Mouse (Mus musculus): ENCODE measurements at regions not wholly inside any gene's neighbourhood (a gene's known extent, or its start where the extent isn't known, plus 50 kb on each side); places are given as distances from the start of the nearest gene placed in this dataset.

- no peak overlapping the region for H3K27ac ChIP-seq
- no peaks in the 10 kb centered on the region for H3K27me3 ChIP-seq (replicated peaks)
- no peaks in the 10 kb centered on the region for H3K36me3 ChIP-seq
- no peak for ATAC-seq (ENCODE audit: low FRiP score, low read depth)
- no peak overlapping the region for H3K4me3 ChIP-seq
- H3K4me2 ChIP-seq (replicated peaks) = no peak overlapping the region
- H3K4me1 ChIP-seq = no peaks in the 10 kb centered on the region
- no peaks in the 10 kb centered on the region for H3K9me3 ChIP-seq
- 47% methylated on average over 7 of the region's 7 CpGs for WGBS
- H3K9ac ChIP-seq = no peak overlapping the region
Measured at GRCm38 (mm10) chr4:82155642-82156320, 549.8 kb downstream of the Nfib start.

- H3K9ac ChIP-seq = no peak overlapping the region
- no peak overlapping the region for H3K27ac ChIP-seq
- no peak overlapping the region for H3K4me2 ChIP-seq (replicated peaks)
- ATAC-seq (ENCODE audit: low FRiP score, low read depth) = no peak
- no peaks in the 10 kb centered on the region for H3K27me3 ChIP-seq (replicated peaks)
- H3K4me1 ChIP-seq = no peaks in the 10 kb centered on the region
- H3K36me3 ChIP-seq = no peaks in the 10 kb centered on the region
- H3K4me3 ChIP-seq = no peak overlapping the region
- no peaks in the 10 kb centered on the region for H3K9me3 ChIP-seq
- 88% methylated on average over 9 of the region's 9 CpGs for WGBS
Measured at GRCm38 (mm10) chr4:82154021-82154555, 551.5 kb downstream of the Nfib start.

GRCm38 (mm10) chr4:82153604-82154003 is 551.9 kb downstream of the Nfib start:
- H3K9ac ChIP-seq = no peak overlapping the region
- no peak overlapping the region for H3K27ac ChIP-seq
- WGBS = 67% methylated on average over 5 of the region's 5 CpGs
- no peaks in the 10 kb centered on the region for H3K27me3 ChIP-seq (replicated peaks)
- no peaks in the 10 kb centered on the region for H3K4me1 ChIP-seq
- H3K9me3 ChIP-seq = no peaks in the 10 kb centered on the region
- H3K36me3 ChIP-seq = no peaks in the 10 kb centered on the region
- no peak overlapping the region for H3K4me2 ChIP-seq (replicated peaks)
- ATAC-seq (ENCODE audit: low FRiP score, low read depth) = no peak
- no peak overlapping the region for H3K4me3 ChIP-seq

- no peak overlapping the region for H3K4me2 ChIP-seq (replicated peaks)
- no peaks in the 10 kb centered on the region for H3K4me1 ChIP-seq
- H3K36me3 ChIP-seq = no peaks in the 10 kb centered on the region
- H3K9ac ChIP-seq = no peak overlapping the region
- no peak overlapping the region for H3K4me3 ChIP-seq
- H3K9me3 ChIP-seq = no peaks in the 10 kb centered on the region
- no peak overlapping the region for H3K27ac ChIP-seq
- no peaks in the 10 kb centered on the region for H3K27me3 ChIP-seq (replicated peaks)
- ATAC-seq (ENCODE audit: low FRiP score, low read depth) = no peak
- WGBS = 69% methylated on average over 1 of the region's 1 CpGs
Measured at GRCm38 (mm10) chr4:82149957-82150356, 555.6 kb downstream of the Nfib start.

GRCm38 (mm10) chr4:82148129-82149064 is 557.2 kb downstream of the Nfib start:
- Histone ChIP-seq H3K9ac (no peak overlapping the region), H3K27ac (no peak overlapping the region), H3K4me1 (no peaks in the 10 kb centered on the region), H3K36me3 (no peaks in the 10 kb centered on the region), H3K4me3 (no peak overlapping the region), H3K4me2 (replicated peaks) (no peak overlapping the region), H3K27me3 (replicated peaks) (no peaks in the 10 kb centered on the region), H3K9me3 (no peaks in the 10 kb centered on the region)
- 63% methylated on average over 6 of the region's 6 CpGs for WGBS
- ATAC-seq (ENCODE audit: low FRiP score, low read depth) = no peak

GRCm38 (mm10) chr4:82142391-82142790 is 563.2 kb downstream of the Nfib start:
- Histone ChIP-seq H3K27me3 (replicated peaks) (no peaks in the 10 kb centered on the region), H3K27ac (no peak overlapping the region), H3K4me2 (replicated peaks) (no peak overlapping the region), H3K9me3 (no peaks in the 10 kb centered on the region), H3K4me1 (no peaks in the 10 kb centered on the region), H3K36me3 (no peaks in the 10 kb centered on the region), H3K4me3 (no peak overlapping the region), H3K9ac (no peak overlapping the region)
- ATAC-seq (ENCODE audit: low FRiP score, low read depth) = no peak
- 91% methylated on average over 3 of the region's 3 CpGs for WGBS

- Histone ChIP-seq H3K4me2 (replicated peaks) (no peak overlapping the region), H3K4me3 (no peak overlapping the region), H3K36me3 (no peaks in the 10 kb centered on the region), H3K9ac (no peak overlapping the region), H3K9me3 (no peaks in the 10 kb centered on the region), H3K4me1 (no peaks in the 10 kb centered on the region), H3K27ac (no peak overlapping the region), H3K27me3 (replicated peaks) (no peaks in the 10 kb centered on the region)
- 95% methylated on average over 6 of the region's 6 CpGs for WGBS
- no peak for ATAC-seq (ENCODE audit: low FRiP score, low read depth)
Measured at GRCm38 (mm10) chr4:82139806-82140205, 565.7 kb downstream of the Nfib start.

- WGBS = 94% methylated on average over 1 of the region's 1 CpGs
- Histone ChIP-seq H3K4me1 (no peaks in the 10 kb centered on the region), H3K9ac (no peak overlapping the region), H3K27ac (no peak overlapping the region), H3K4me3 (no peak overlapping the region), H3K9me3 (no peaks in the 10 kb centered on the region), H3K36me3 (no peaks in the 10 kb centered on the region), H3K27me3 (replicated peaks) (no peaks in the 10 kb centered on the region), H3K4me2 (replicated peaks) (no peak overlapping the region)
- no peak for ATAC-seq (ENCODE audit: low FRiP score, low read depth)
Measured at GRCm38 (mm10) chr4:82139016-82139415, 566.5 kb downstream of the Nfib start.

GRCm38 (mm10) chr4:82132851-82133250 is 572.7 kb downstream of the Nfib start:
- H3K27me3 ChIP-seq (replicated peaks) = no peaks in the 10 kb centered on the region
- no peak overlapping the region for H3K9ac ChIP-seq
- H3K27ac ChIP-seq = no peak overlapping the region
- no peak overlapping the region for H3K4me2 ChIP-seq (replicated peaks)
- no peaks in the 10 kb centered on the region for H3K4me1 ChIP-seq
- no peaks in the 10 kb centered on the region for H3K9me3 ChIP-seq
- H3K36me3 ChIP-seq = no peaks in the 10 kb centered on the region
- ATAC-seq (ENCODE audit: low FRiP score, low read depth) = no peak
- H3K4me3 ChIP-seq = no peak overlapping the region
- 87% methylated on average over 3 of the region's 3 CpGs for WGBS

GRCm38 (mm10) chr4:82132326-82132725 is 573.2 kb downstream of the Nfib start:
- ATAC-seq (ENCODE audit: low FRiP score, low read depth) = no peak
- 94% methylated on average over 4 of the region's 4 CpGs for WGBS
- H3K4me3 ChIP-seq = no peak overlapping the region
- H3K4me1 ChIP-seq = no peaks in the 10 kb centered on the region
- H3K9me3 ChIP-seq = no peaks in the 10 kb centered on the region
- no peak overlapping the region for H3K4me2 ChIP-seq (replicated peaks)
- no peaks in the 10 kb centered on the region for H3K27me3 ChIP-seq (replicated peaks)
- H3K27ac ChIP-seq = no peak overlapping the region
- H3K36me3 ChIP-seq = no peaks in the 10 kb centered on the region
- H3K9ac ChIP-seq = no peak overlapping the region

- Histone ChIP-seq H3K4me2 (replicated peaks) (no peak overlapping the region), H3K9ac (no peak overlapping the region), H3K9me3 (no peaks in the 10 kb centered on the region), H3K4me3 (no peak overlapping the region), H3K27me3 (replicated peaks) (no peaks in the 10 kb centered on the region), H3K27ac (no peak overlapping the region), H3K36me3 (no peaks in the 10 kb centered on the region), H3K4me1 (no peaks in the 10 kb centered on the region)
- no peak for ATAC-seq (ENCODE audit: low FRiP score, low read depth)
- WGBS = 79% methylated on average over 1 of the region's 1 CpGs
Measured at GRCm38 (mm10) chr4:82129471-82129870, 576.1 kb downstream of the Nfib start.

- WGBS = 85% methylated on average over 5 of the region's 5 CpGs
- H3K27me3 ChIP-seq (replicated peaks) = no peaks in the 10 kb centered on the region
Measured at GRCm38 (mm10) chr4:82123733-82124132, 581.8 kb downstream of the Nfib start.

More at GRCm38 (mm10) chr4:82123733-82124132, 581.8 kb downstream of the Nfib start:
- Histone ChIP-seq H3K4me2 (replicated peaks) (no peak overlapping the region), H3K9ac (no peak overlapping the region), H3K27ac (no peak overlapping the region), H3K4me3 (no peak overlapping the region), H3K4me1 (no peaks in the 10 kb centered on the region), H3K9me3 (no peaks in the 10 kb centered on the region), H3K36me3 (no peaks in the 10 kb centered on the region)
- no peak for ATAC-seq (ENCODE audit: low FRiP score, low read depth)
